Mouse (Mus musculus): Measurements from ENCODE around the gene Dnaaf1.

- TF ChIP-seq GATA1 (IDR thresholded peaks at IDR 0.05; ENCODE audit: low read length) (no peak), TAL1 (IDR thresholded peaks at IDR 0.05; ENCODE audit: low read length) (no peak)
Observed at GRCm38 (mm10) chr8:119620848-119621465, 45.9 kb downstream of the Dnaaf1 start.
